Mouse (Mus musculus) spleen, postnatal 36 days (tissue): ENCODE data around the gene Cchcr1.

Experiments used
- DNase-seq, 2 experiments: peaks; one replicate each; pipeline ENCODE4 v3.0.0; 2022; ENCODE audit warnings: low spot score in 2 of 2, mixed read lengths in 1 of 2

Cchcr1 gene

DNA sequence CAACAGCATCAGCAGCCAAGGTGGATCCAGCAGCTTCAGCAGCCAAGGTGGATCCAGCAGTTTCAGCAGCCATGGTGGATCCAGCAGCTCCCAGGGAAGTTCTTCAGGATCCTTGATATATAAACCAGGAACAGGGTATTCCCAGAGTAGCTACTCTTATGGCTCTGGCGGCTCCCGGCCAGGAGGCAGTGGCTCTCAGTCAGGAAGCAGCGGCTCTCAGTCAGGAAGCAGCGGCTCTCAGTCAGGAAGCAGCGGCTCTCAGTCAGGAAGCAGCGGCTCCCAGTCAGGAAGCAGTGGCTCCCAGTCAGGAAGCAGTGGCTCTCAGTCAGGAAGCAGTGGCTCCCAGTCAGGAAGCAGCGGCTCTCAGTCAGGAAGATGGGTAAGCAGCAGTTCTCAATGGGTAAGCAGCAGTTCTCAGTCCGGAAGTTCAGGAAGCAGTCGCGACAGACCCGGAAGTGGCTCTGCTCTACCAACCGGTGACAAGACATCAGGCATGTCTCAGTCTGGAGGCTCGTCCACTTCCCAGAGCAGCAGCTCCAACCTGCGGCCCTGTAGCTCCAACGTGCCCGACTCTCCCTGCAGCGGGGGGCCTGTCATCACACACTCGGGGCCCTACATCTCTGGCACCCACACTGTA lies 38.0 kb downstream of the Cchcr1 start:
- DNase-seq = no peak

DNA sequence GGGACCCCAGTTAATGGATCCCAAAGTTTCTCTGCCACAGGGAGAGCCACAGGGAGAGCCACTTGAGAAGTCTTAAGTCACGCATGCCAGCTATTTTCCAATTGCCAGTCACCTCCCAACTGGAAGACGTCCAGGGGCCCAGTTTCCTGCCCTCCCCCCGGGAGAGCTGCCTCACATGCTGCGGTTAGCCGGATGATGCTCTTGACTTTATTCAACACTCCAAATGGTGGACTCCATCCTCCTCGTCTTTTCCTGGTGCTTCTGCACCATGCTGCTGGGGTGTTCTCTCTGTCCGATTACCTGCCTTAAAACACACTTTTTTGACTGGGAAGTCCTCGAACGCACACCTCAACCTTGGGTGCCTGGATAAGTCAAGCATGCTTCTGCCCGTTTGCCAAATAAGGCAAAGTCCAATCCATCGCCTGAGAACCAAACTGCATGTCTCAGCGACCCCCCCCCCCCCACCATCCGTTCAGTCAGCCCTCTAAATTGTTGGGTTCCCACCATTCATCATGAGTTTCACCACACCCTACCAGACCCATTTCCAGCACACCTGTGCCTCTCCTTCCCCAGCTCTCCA lies 39.4 kb downstream of the Cchcr1 start:
- no peak for DNase-seq

DNA sequence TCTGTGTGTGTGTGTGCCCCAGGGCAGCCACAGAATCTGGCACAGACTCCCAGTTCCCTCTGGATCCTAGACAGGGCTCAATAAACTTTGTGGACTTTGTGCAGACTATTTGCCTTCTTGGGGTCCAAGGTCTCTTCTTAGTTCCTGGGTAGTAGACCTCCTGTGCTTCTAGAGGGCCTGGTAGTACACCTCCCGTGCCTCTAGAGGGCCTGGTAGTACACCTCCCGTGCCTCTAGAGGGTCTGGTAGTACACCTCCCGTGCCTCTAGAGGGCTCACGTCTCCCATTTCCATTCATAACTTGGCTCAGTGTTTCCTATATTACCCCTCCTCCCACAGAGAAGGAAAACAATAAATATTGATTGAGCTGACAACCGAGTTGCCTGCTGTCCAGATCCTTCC lies 39.9 kb downstream of the Cchcr1 start:
- DNase-seq = no peak

DNA sequence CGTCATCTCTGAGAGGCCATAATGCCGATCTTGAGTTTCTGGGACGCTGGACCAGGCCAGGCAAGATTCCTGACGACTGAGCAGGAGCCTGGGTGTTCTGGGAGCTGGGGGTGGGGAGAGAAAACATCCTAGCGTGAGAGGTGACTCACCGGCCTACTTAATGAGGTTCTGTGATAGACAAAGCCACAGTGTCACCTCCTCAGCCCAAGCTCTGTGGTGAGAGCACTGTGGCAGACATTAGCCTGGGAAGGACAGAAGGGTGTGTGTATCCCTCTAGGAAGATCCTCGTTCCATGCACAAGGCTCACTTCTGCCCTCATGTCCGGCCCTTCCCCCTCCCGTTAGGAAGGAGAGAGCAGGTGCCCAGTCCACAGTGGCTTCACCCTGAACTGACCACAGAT lies 40.5 kb downstream of the Cchcr1 start:
- DNase-seq = no peak

DNA sequence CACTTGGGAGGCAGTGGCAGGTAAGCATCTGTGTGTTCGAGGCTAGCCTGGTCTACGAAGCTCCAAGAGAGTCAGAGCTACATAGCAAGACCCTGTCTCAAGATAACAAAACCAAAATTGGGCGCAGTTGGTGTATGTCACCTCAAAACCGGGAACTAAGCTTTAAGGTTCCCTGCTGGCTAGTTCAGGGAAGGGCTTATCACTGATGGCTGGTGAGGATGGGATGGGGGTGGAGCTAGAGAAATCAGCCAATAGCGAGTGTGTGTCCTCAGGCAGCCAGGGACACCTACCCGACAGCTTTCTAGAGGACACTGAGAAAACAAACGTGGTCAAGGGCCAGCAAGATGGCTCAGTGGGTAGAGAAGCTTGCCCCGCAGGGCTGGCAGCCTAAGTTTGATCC lies 41.3 kb downstream of the Cchcr1 start:
- DNase-seq = no peak

DNA sequence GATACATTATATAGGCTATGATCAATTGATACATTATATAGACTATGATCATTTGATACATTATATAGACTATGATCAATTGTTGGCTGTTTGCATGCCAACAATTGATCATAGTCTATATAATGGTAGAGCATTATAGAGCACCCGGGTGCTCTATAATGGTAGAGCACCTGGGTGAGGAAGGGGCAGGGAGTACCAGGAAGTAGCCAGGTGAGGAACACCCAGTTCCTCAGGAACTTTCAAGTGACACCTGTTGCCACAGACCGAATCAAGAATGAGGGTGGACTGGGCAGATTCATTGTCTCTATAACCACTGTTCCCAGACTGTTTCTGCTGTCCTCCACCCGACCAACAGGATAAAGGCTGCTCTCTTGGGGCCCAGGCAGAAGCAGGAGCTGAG lies 50.2 kb downstream of the Cchcr1 start, which contains the start of gene 2300002M23Rik:
2300002M23Rik (plus strand) TSS at position 301 of the 400 bp plus-strand sequence.
- no peak for DNase-seq

DNA sequence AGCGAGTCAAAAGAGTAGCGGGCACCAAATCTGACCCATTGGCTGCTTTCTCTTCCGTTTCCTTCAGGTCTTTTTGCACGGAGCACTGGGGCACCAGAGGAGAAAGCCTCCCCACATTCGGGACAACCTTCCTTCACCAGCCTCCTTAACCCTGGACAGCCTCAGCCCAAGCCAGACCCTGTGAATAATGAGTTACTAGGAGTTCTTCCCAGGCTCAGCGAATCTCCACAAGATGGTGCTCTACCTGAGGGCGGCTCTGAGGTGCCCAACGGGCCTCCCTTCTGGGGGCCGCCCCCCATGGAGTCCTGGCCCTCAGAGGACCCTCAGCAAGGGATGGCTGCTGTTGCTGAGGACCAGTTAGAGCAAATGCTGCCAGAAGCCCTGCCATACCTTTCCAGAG lies 50.9 kb downstream of the Cchcr1 start:
- no peak for DNase-seq

DNA sequence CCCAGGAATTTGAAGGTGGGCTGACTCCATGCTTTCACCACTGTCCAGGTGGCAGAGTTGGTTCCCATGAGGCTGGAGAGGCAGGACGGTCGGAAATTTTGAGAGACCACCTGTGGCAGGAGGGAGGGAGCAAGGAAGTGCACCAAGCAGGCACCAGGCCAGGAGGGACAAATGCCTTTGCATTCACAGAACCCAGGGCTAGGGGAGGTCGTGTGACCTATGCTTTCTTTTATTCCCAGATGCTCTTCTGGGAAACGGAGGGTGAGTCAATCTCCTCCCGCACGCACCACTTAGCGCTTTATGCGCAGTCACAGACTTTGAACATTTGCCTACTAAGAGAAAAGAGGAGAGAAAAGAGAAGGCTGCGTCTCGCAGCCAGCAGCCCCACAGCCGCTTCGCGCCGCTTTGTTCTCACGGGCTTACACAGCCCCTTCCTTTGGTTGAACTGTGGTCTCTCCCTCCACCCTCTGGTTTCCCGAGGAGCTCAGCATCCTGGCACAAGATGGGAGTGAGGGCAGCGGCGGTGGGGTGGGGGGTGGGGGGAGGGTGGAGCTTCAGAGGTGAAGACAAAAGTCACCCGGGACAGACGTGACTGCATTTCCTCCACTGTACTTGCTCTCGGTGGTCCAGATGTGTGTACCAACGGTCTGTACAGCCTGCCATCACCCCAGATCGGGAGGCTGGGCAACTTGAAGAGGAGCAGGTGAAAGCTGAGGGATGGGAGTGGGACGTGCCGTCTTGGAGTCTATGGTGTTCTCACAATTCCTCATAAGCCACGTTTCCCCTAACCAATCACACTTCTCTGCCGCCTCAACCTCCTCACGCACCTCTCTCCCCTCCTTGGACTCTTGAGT lies 52.4 kb downstream of the Cchcr1 start:
- DNase-seq = no peak

DNA sequence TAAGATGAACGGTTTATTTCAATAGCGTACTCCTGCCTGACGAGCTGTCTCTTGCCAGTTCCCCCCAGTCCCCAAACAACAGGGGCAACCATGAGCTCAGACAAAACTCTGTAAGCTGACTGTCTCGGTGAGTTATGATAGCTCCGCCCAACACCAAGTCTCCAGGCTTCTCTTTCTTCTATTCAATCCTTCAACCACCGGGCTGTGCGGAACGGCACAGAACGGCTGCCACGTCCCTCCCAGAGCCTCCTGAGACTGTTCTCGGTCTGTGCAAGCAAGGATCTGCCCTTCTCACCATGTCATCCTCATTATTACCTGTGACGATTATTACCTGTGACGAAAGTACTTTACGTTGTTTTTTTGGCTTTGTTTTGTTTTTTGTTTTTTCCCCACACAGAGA lies 53.9 kb downstream of the Cchcr1 start:
- no peak for DNase-seq

DNA sequence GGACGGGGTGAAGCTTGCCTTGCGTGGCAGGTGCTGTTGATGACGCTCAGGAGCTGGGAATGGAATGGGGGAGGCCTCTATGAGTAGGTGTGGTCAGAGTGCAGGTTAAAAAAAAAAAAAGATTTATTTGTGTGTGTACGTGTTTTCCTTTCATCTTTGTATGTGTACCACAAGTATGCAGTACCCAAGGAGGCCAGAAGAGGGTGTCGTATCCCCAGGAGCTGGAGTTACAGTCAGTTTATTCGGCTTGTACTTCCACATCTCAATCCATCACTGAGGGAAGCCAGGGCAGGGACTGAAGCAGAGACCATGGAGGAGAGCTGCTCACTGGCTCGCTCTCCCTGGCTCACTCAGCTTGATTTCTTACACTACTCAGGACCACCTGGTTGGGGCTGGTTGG lies 54.6 kb downstream of the Cchcr1 start:
- no peak for DNase-seq

DNA sequence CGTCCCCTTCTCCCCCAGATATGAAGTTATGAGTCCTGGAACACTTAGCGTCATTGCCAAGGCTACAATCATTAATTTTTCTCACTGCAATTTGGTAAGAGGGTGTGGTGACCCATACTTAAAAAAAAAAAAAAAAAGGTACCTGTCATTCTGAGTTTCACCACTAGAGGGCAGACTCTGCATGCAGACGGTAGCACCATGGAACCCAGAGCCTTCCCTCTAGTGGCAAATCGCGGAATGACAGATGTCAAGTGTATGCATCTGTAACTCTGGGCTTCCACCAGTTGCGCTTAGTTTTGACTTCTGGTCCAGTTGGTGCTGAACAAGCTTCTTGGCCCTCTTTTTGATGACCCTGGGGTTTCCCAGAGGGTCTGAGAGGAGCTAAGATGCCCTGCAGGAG lies 61.3 kb downstream of the Cchcr1 start:
- DNase-seq = peak; percentile 53 to 63
